Mouse (Mus musculus) heart, postnatal 4 days (tissue): Measurements from ENCODE around the gene Mapkbp1. TPM values are rescaled to one million over a fixed set of nuclear protein-coding genes. Genes with fewer than 3 reads are reported as not detected.

Experiments used
- DNase-seq: peaks from one replicate; pipeline ENCODE4 v3.0.0; 2021
- microRNA-seq, 2 experiments: library from miRNA; unstranded; fragments of <30 nt; microRNA quantifications; one replicate each; pipeline ENCODE4 v1.2.0; 2021 to 2022
- total RNA-seq, 2 experiments: library from RNA; stranded (reverse); gene quantifications; 2 replicates each; pipeline ENCODE4 v1.2.3; 2021

The Mapkbp1 gene
- total RNA-seq, 2 experiments from 2014 or later: 12.6 to 13.6 TPM

DNA sequence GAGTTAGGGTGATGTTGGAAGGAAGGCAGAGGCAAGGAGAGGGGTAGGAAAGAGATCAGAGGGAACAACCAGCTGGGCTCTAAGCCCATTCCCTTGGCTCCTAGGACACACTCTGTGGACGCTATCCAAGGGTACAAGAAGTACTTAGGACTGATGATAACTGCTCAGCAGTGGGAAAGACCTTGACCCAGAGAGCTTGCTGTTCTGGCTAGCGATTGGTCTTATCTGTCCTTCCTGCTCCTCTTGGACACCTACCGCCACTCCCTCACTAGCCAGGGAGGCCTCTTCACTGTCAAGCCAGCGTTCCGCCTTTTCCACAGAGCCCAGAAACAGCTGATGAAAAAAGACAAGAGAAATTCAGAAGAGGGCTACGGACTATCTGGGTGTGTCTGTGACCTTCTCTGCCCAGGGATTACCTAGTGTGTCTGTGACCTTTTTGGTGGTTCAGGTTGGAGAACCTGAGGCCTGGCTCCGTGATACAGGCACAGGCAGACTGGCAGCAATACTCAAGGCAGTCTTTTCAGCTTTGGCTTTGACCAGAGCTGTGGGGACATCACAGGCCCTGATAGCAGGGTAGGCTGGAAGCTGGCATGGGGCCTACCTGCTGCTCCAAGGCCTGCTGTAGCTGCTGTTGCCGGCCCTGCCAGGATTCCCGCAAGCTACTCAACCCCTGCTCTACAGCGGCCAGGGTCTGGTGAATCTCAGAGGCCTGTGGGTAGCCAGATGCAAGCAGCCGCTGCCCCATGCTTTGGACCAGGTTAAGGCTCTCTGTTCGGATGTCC is 82.5 kb downstream of the Mapkbp1 start:
- DNase-seq: peak; percentile 60

GRCm38 (mm10) chr2:120055923-120056322 is 83.4 kb downstream of the Mapkbp1 start:
- no peak for DNase-seq

GRCm38 (mm10) chr2:120058818-120059217 is 86.3 kb downstream of the Mapkbp1 start:
- no peak for DNase-seq

GRCm38 (mm10) chr2:120059466-120059865 is 87.0 kb downstream of the Mapkbp1 start:
- DNase-seq: no peak

DNA sequence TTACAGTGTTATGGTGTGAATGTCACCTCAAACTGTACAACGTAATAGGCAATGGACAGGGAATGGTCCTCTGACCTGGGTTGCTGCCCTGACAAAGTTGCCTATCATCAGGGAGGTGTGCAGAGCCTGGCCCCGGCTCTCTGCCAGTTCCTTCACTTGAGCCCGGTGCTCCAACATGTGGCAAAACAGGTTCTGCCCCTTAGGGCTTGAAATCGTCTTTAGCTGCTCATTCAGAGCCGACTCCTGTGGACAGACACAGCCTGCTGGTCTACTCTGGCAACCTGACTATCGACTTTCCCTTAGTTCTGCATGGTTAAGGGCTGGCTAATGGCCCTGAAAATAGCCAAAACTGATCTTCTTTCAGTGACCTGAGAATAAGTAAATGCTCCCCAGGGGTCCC is 87.7 kb downstream of the Mapkbp1 start:
- DNase-seq: no peak

DNA sequence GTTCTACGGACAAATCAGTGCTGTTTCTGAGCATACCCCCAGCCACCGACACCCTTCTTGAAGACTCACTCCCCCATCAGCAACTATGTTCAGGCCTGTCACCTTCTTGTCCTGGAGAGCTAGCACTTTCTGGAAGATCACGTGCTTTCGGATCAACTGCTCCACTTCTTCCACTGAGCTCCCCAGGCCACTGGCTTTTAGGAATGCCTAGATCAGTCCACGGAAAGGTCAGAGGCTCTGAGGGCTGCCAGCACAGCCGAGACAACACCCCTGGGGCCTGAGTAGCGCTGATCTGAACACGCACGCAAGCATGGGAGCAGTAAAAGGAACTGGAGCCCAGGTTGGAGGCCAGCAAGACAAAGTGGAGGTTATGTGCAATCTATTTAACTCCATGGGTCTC is 88.2 kb downstream of the Mapkbp1 start:
- DNase-seq: no peak

- DNase-seq: no peak
Observed at GRCm38 (mm10) chr2:120062248-120062647, 89.7 kb downstream of the Mapkbp1 start.

- no peak for DNase-seq
Observed at GRCm38 (mm10) chr2:120064639-120065038, 92.1 kb downstream of the Mapkbp1 start.

GRCm38 (mm10) chr2:120065243-120065642 is 92.7 kb downstream of the Mapkbp1 start:
- no peak for DNase-seq

- peak; percentile 51 for DNase-seq
Observed at GRCm38 (mm10) chr2:120066224-120066623, 93.7 kb downstream of the Mapkbp1 start.

DNA sequence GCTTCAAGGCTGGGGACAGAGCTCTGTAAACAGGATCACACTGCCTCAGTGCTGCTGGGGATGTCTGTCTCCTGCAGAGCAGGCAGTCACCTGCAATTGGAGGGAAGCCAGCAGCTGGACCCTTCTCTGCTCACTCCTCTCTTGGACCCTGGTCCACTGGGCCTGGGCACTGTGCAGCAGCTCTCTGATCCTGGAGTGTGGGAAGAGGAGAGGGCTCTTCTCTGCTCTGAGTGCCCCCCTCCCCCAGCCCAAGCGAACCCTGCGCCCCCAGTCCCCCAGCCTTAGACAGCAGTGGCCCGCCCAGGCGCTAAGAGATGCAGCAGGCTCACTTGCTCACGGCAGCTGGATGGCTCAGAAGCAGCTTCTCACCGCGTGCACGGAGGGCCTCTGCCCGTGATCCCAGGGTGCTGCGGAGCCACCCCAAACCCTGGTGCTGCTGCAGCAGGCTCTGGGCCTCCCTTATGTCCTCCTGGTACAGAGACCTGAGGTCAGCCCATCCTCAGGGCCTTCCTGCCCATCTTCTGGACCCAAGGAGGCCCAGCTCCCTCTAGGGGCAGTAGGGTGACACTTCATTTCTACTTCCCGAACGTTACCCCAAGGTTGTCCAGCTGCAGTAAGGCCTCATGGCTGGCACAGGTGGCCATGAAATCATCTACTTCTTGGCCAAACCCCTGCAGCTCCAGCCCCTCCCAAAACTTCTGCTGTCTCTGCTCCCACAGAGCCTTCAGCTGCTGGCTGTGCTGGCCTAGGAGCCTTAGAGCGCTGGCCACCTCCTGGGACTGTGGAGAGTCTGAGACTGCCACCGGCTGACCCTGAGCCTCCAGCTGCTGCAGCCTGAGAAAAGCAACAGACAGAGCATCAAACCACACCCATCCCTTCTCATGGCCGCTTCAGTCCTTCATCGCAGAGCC is 96.3 kb downstream of the Mapkbp1 start:
- peak; percentile 49 for DNase-seq

DNA sequence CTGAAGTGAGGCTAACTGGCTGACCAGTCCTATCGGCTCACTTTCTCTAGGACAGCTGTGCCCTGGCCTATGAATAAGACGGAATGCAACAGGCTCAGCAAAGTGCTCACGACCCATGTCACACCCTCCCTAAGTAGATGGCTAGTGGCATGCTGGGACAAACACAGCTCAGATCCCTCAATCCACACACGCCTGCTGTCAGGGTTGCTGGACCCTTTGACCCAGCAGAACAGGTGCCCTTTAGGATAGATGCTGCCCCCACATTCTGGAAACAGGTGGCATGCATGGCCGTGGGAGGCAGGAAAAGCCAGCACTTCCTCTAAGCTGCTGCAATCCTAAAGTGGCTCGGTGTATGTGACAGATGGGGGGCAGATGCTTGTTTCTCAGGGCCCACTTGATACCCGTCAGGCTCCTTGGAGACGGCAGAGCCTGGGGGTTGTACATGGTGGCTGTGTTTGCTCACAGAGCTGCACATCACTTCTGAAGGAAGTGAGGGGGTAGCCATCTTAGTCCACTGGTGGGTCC is 97.0 kb downstream of the Mapkbp1 start:
- no peak for DNase-seq

DNA sequence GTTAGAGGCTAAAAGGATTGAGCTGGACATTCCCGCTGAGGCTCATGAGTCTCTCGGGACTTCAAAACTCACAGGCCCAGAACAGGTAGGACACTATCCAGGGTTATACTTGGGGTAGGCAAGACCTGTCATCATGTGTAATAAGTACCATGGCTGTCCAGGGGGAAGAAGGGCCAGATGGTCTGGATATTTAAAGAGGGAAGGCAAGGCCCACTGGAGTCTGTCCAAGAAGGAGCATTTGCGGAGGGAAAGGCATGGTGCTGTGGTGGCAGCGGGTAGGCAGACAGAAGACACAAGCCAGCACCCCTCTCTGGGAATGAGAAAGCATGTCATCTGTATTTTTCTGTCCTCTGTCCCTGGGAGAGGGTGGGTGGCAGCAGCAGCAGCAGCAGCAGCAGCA is 101.6 kb downstream of the Mapkbp1 start:
- no peak for DNase-seq

- DNase-seq: peak; percentile 69
Observed at GRCm38 (mm10) chr2:120076076-120076705, 103.7 kb downstream of the Mapkbp1 start.

Small RNAs within 50 kb of the gene (microRNA-seq; reads per million reads assigned to microRNA genes)
- gene Mir7665: 0.35 to 1.0 reads per million in 2 experiments

Other genes with a start within 250 kb of the Mapkbp1 start
- gene Itpka, start 230.4 kb upstream of the Mapkbp1 start, total RNA-seq: 1 to 10 TPM; 1.5 to 1.7 TPM
- gene Ltk, start 212.3 kb upstream of the Mapkbp1 start, total RNA-seq: under 1 TPM in 1 of 2 experiments, not detected in 1; 0.16 TPM
- gene Rpap1, start 185.2 kb upstream of the Mapkbp1 start, total RNA-seq: 10 to 100 TPM; 16.1 to 18.7 TPM
- 1 to 10 TPM; 9.5 to 9.7 TPM for gene Tyro3, start 175.0 kb upstream of the Mapkbp1 start, total RNA-seq
- 10 to 100 TPM; 51.6 to 57.6 TPM for gene Mga, start 75.5 kb upstream of the Mapkbp1 start, total RNA-seq
- 10 to 100 TPM; 12.2 to 13.6 TPM for gene Jmjd7, start 54.8 kb downstream of the Mapkbp1 start, total RNA-seq
- 1 to 10 TPM in 1 of 2 experiments, under 1 TPM in 1; 0.43 to 1.6 TPM for gene Gm28042, start 54.8 kb downstream of the Mapkbp1 start, total RNA-seq
- gene Pla2g4b, start 60.7 kb downstream of the Mapkbp1 start, total RNA-seq: 1 to 10 TPM; 1.9 to 4.0 TPM
- 100 to 1,000 TPM; 461 to 503 TPM for gene Ehd4, start 181.9 kb downstream of the Mapkbp1 start, total RNA-seq